Mouse (Mus musculus): Measurements from ENCODE around the gene Dlg2. TPM values are rescaled to one million over a fixed set of nuclear protein-coding genes. Genes with fewer than 3 reads are reported as not detected.
A peak's percentile ranks its signal among the peaks of the same experiment; 100 is the strongest.

Gene Dlg2
- polyA plus RNA-seq, 1 experiment from 2014 or later: 4.3 TPM

GRCm38 (mm10) chr7:91241718-91242117 lies 765.2 kb downstream of the Dlg2 start:
- no peaks in the 10 kb centered on the region for H3K36me3 ChIP-seq (ENCODE audit: control insufficient read depth, insufficient read depth, low read length)
- H3K27ac ChIP-seq (ENCODE audit: low read length): no peak overlapping the region
- WGBS: 69% methylated on average over 4 of the region's 4 CpGs
- H3K4me3 ChIP-seq (replicated peaks; ENCODE audit: low read length): no peak overlapping the region
- no peaks in the 10 kb centered on the region for H3K9me3 ChIP-seq (replicated peaks; ENCODE audit: control insufficient read depth, low read length)
- H3K4me2 ChIP-seq (ENCODE audit: low read depth, low read length): no peak overlapping the region
- ATAC-seq (ENCODE audit: insufficient read depth, low FRiP score): no peak
- no peak overlapping the region for H3K9ac ChIP-seq (ENCODE audit: low read length)
- H3K27me3 ChIP-seq (ENCODE audit: control insufficient read depth, insufficient read depth, low read length): no peaks in the 10 kb centered on the region
- no peaks in the 10 kb centered on the region for H3K4me1 ChIP-seq (ENCODE audit: control insufficient read depth, insufficient read depth, low read length)

- H3K4me2 ChIP-seq (ENCODE audit: low read depth, low read length): peak overlapping the region; percentile 62
- peaks cover 7% of the 10 kb centered on the region; the same call in 1 of the 2 replicates for H3K27me3 ChIP-seq (ENCODE audit: control insufficient read depth, insufficient read depth, low read length)
- H3K36me3 ChIP-seq (ENCODE audit: control insufficient read depth, insufficient read depth, low read length): no peaks in the 10 kb centered on the region
- H3K4me3 ChIP-seq (replicated peaks; ENCODE audit: low read length): peak overlapping the region; percentile 40
- H3K9me3 ChIP-seq (replicated peaks; ENCODE audit: control insufficient read depth, low read length): no peaks in the 10 kb centered on the region
- 0% methylated on average over 5 of the region's 5 CpGs for WGBS
- no peak for ATAC-seq (ENCODE audit: insufficient read depth, low FRiP score)
- H3K27ac ChIP-seq (ENCODE audit: low read length): no peak overlapping the region
- H3K4me1 ChIP-seq (ENCODE audit: control insufficient read depth, insufficient read depth, low read length): 0 out of 2 replicates have a peak, but pooled peaks cover 4% of the 10 kb centered on the region
- no peak overlapping the region for H3K9ac ChIP-seq (ENCODE audit: low read length)
Measured at GRCm38 (mm10) chr7:91261672-91262030, 785.2 kb downstream of the Dlg2 start.

GRCm38 (mm10) chr7:91262031-91262951 lies 785.8 kb downstream of the Dlg2 start:
- Histone ChIP-seq H3K27me3 (ENCODE audit: control insufficient read depth, insufficient read depth, low read length) (peaks cover 7% of the 10 kb centered on the region; the same call in 1 of the 2 replicates), H3K4me2 (ENCODE audit: low read depth, low read length) (peak overlapping the region; percentile 62), H3K9me3 (replicated peaks; ENCODE audit: control insufficient read depth, low read length) (no peaks in the 10 kb centered on the region), H3K4me3 (replicated peaks; ENCODE audit: low read length) (peak overlapping the region; percentile 40), H3K36me3 (ENCODE audit: control insufficient read depth, insufficient read depth, low read length) (no peaks in the 10 kb centered on the region), H3K27ac (ENCODE audit: low read length) (no peak overlapping the region), H3K9ac (ENCODE audit: low read length) (no peak overlapping the region), H3K4me1 (ENCODE audit: control insufficient read depth, insufficient read depth, low read length) (0 out of 2 replicates have a peak, but pooled peaks cover 4% of the 10 kb centered on the region)
- ATAC-seq (ENCODE audit: insufficient read depth, low FRiP score): peak; percentile 72
- under 1% methylated on average over 34 of the region's 34 CpGs for WGBS

- WGBS: 4% methylated on average over 9 of the region's 9 CpGs
Measured at GRCm38 (mm10) chr7:91262998-91263397, 786.5 kb downstream of the Dlg2 start.

GRCm38 (mm10) chr7:91267764-91268163 lies 791.3 kb downstream of the Dlg2 start:
- Histone ChIP-seq H3K4me1 (ENCODE audit: control insufficient read depth, insufficient read depth, low read length) (no peaks in the 10 kb centered on the region), H3K4me2 (ENCODE audit: low read depth, low read length) (no peak overlapping the region), H3K9me3 (replicated peaks; ENCODE audit: control insufficient read depth, low read length) (no peaks in the 10 kb centered on the region), H3K27ac (ENCODE audit: low read length) (no peak overlapping the region), H3K27me3 (ENCODE audit: control insufficient read depth, insufficient read depth, low read length) (peaks cover 7% of the 10 kb centered on the region; the same call in 1 of the 2 replicates), H3K36me3 (ENCODE audit: control insufficient read depth, insufficient read depth, low read length) (no peaks in the 10 kb centered on the region), H3K4me3 (replicated peaks; ENCODE audit: low read length) (no peak overlapping the region), H3K9ac (ENCODE audit: low read length) (no peak overlapping the region)
- 19% methylated on average over 1 of the region's 1 CpGs for WGBS
- ATAC-seq (ENCODE audit: insufficient read depth, low FRiP score): no peak

More at GRCm38 (mm10) chr7:91262998-91263397, 786.5 kb downstream of the Dlg2 start:
- Histone ChIP-seq H3K4me2 (ENCODE audit: low read depth, low read length) (peak overlapping the region; percentile 62), H3K9me3 (replicated peaks; ENCODE audit: control insufficient read depth, low read length) (no peaks in the 10 kb centered on the region), H3K4me3 (replicated peaks; ENCODE audit: low read length) (peak overlapping the region; percentile 40; the same call in 1 of the 2 replicates), H3K36me3 (ENCODE audit: control insufficient read depth, insufficient read depth, low read length) (no peaks in the 10 kb centered on the region), H3K9ac (ENCODE audit: low read length) (no peak overlapping the region), H3K27me3 (ENCODE audit: control insufficient read depth, insufficient read depth, low read length) (peaks cover 7% of the 10 kb centered on the region; the same call in 1 of the 2 replicates), H3K27ac (ENCODE audit: low read length) (no peak overlapping the region), H3K4me1 (ENCODE audit: control insufficient read depth, insufficient read depth, low read length) (0 out of 2 replicates have a peak, but pooled peaks cover 4% of the 10 kb centered on the region)
- no peak for ATAC-seq (ENCODE audit: insufficient read depth, low FRiP score)

GRCm38 (mm10) chr7:91284167-91284566 lies 807.7 kb downstream of the Dlg2 start:
- H3K9ac ChIP-seq (ENCODE audit: low read length): no peak overlapping the region
- H3K36me3 ChIP-seq (ENCODE audit: control insufficient read depth, insufficient read depth, low read length): no peaks in the 10 kb centered on the region
- no peaks in the 10 kb centered on the region for H3K27me3 ChIP-seq (ENCODE audit: control insufficient read depth, insufficient read depth, low read length)
- H3K4me1 ChIP-seq (ENCODE audit: control insufficient read depth, insufficient read depth, low read length): no peaks in the 10 kb centered on the region
- WGBS: 79% methylated on average over 3 of the region's 3 CpGs
- H3K27ac ChIP-seq (ENCODE audit: low read length): no peak overlapping the region
- H3K9me3 ChIP-seq (replicated peaks; ENCODE audit: control insufficient read depth, low read length): no peaks in the 10 kb centered on the region
- no peak for ATAC-seq (ENCODE audit: insufficient read depth, low FRiP score)
- H3K4me3 ChIP-seq (replicated peaks; ENCODE audit: low read length): no peak overlapping the region
- no peak overlapping the region for H3K4me2 ChIP-seq (ENCODE audit: low read depth, low read length)

GRCm38 (mm10) chr7:91288324-91288723 lies 811.9 kb downstream of the Dlg2 start:
- Histone ChIP-seq H3K27ac (ENCODE audit: low read length) (no peak overlapping the region), H3K36me3 (ENCODE audit: control insufficient read depth, insufficient read depth, low read length) (no peaks in the 10 kb centered on the region), H3K4me3 (replicated peaks; ENCODE audit: low read length) (no peak overlapping the region), H3K27me3 (ENCODE audit: control insufficient read depth, insufficient read depth, low read length) (no peaks in the 10 kb centered on the region), H3K9me3 (replicated peaks; ENCODE audit: control insufficient read depth, low read length) (no peaks in the 10 kb centered on the region), H3K9ac (ENCODE audit: low read length) (no peak overlapping the region), H3K4me2 (ENCODE audit: low read depth, low read length) (no peak overlapping the region), H3K4me1 (ENCODE audit: control insufficient read depth, insufficient read depth, low read length) (no peaks in the 10 kb centered on the region)
- WGBS: 76% methylated on average over 3 of the region's 3 CpGs
- ATAC-seq (ENCODE audit: insufficient read depth, low FRiP score): no peak

GRCm38 (mm10) chr7:91296127-91296526 lies 819.7 kb downstream of the Dlg2 start:
- ATAC-seq (ENCODE audit: insufficient read depth, low FRiP score): no peak
- H3K4me2 ChIP-seq (ENCODE audit: low read depth, low read length): no peak overlapping the region
- H3K4me3 ChIP-seq (replicated peaks; ENCODE audit: low read length): no peak overlapping the region
- no peaks in the 10 kb centered on the region for H3K9me3 ChIP-seq (replicated peaks; ENCODE audit: control insufficient read depth, low read length)
- no peaks in the 10 kb centered on the region for H3K4me1 ChIP-seq (ENCODE audit: control insufficient read depth, insufficient read depth, low read length)
- no peaks in the 10 kb centered on the region for H3K27me3 ChIP-seq (ENCODE audit: control insufficient read depth, insufficient read depth, low read length)
- H3K36me3 ChIP-seq (ENCODE audit: control insufficient read depth, insufficient read depth, low read length): no peaks in the 10 kb centered on the region
- H3K27ac ChIP-seq (ENCODE audit: low read length): no peak overlapping the region
- no peak overlapping the region for H3K9ac ChIP-seq (ENCODE audit: low read length)
- 70% methylated on average over 2 of the region's 2 CpGs for WGBS

GRCm38 (mm10) chr7:91311177-91311576 lies 834.7 kb downstream of the Dlg2 start:
- H3K4me2 ChIP-seq (ENCODE audit: low read depth, low read length): no peak overlapping the region
- H3K27ac ChIP-seq (ENCODE audit: low read length): no peak overlapping the region
- no peaks in the 10 kb centered on the region for H3K4me1 ChIP-seq (ENCODE audit: control insufficient read depth, insufficient read depth, low read length)
- no peaks in the 10 kb centered on the region for H3K9me3 ChIP-seq (replicated peaks; ENCODE audit: control insufficient read depth, low read length)
- no peaks in the 10 kb centered on the region for H3K27me3 ChIP-seq (ENCODE audit: control insufficient read depth, insufficient read depth, low read length)
- no peak overlapping the region for H3K4me3 ChIP-seq (replicated peaks; ENCODE audit: low read length)
- H3K9ac ChIP-seq (ENCODE audit: low read length): no peak overlapping the region
- WGBS: 78% methylated on average over 5 of the region's 5 CpGs
- no peaks in the 10 kb centered on the region for H3K36me3 ChIP-seq (ENCODE audit: control insufficient read depth, insufficient read depth, low read length)
- no peak for ATAC-seq (ENCODE audit: insufficient read depth, low FRiP score)
